Mouse (Mus musculus) gastrocnemius, adult 8-10 months (tissue): ENCODE measurements around the gene Aff3. TPM values are rescaled to one million over a fixed set of nuclear protein-coding genes. Genes with fewer than 3 reads are reported as not detected.

Source experiments
- DNase-seq, 2 experiments: peaks; one replicate each; pipeline ENCODE4 v3.0.0; 2022; ENCODE audit warnings: low spot score in 2 of 2
- total RNA-seq, 4 experiments: library from RNA; stranded (reverse); gene quantifications; 2 replicates each; pipeline ENCODE4 v1.2.4; 2022

The Aff3 gene
- total RNA-seq, 4 experiments from 2014 or later = 1.0 to 6.1 (median 1.3) TPM

DNA sequence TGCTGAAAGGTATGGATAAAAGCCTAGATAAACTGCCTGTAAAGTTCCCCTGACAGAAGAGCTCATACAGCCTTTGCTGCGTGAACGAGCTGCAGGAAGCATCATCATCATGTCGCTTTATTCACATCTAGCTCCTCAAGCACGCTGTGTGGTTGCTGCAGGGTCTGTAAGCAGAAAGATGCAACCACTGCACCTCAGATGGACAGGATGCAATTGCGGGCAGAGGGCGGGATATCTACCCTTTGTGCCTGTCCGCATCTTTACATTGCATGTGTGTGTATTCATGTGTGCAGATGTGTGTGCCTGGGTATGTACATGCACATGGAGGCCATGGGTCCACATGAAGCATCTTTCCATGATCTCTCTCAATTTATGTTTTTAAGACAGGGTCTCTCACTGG, 373.9 kb downstream of the Aff3 start:
- no peak for DNase-seq

DNA sequence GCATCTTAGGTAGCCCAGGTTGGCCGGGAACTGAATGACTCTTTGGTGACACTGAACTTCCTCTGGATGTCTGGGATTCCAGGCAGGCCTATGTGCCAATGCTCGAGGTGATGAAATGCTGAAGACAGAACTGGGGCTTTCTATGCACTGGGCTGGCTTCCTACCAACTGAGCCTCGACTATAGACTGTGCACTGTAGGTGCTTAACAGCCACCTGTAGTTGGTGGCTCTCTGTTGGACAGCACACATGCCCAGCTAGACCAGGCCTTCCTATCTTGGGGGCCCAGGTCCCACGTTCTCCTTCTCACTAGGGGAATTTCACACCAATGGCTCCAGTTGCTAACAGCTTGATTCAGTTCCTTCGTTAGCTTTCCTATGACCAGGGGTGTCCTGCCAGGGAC, 374.9 kb downstream of the Aff3 start:
- no peak for DNase-seq

DNA sequence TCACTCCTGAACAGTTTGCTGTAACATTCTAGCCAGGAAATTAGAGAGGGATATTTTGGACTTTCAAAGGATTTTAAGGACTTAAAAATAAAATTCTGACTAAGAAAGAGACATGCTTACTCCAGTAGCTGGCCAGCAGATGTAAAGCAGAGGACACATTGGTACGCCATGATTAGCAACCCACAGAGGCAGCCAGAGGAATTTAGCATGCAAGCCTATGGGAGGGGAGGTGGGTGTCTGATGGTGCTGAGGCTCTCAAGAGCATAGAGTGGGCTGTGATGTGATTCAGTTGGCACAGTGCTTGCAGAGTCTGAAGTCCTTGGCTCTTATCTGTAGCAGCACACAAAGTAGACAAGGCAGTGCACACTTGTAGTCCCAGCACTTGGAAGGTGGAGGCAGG, 376.0 kb downstream of the Aff3 start:
- no peak for DNase-seq

DNA sequence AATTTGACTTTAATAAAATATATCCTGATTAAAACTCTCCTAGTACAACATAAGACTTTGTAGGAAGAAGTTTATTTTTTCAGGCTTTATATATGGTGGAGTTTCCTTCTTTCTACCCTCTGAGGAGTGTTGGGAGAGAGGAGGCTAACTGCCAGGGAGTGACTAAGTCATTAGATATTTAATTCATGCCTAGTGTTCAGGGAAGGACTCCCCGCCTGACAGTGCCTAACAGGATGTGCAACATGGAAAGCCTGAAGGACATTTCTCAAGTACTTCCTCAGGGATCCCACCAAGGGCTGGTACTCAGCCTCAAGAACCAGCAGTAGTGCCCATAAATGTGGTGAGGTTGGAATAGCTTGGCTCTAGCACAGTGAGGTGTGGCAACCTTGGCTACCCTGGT, 378.2 kb downstream of the Aff3 start:
- DNase-seq = no peak

DNA sequence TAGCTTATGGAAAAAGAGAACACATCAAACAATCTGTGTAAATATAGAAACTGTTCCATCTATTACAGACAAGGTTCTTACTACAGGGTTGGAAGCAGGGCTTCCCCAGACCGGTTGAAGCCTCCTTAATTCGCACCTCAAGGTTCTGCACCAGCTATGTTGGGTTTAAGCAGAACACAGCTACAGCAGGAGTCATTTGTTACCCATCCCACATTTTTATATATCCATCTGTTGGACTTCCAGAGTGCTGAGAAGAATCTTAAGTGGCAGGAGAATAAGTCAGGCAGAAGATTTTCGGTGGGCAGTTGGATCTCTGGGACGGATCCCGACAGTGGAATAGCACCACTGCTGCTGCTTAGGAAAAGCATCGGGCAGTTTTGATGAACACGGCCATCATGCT, 384.2 kb downstream of the Aff3 start:
- DNase-seq = no peak

DNA sequence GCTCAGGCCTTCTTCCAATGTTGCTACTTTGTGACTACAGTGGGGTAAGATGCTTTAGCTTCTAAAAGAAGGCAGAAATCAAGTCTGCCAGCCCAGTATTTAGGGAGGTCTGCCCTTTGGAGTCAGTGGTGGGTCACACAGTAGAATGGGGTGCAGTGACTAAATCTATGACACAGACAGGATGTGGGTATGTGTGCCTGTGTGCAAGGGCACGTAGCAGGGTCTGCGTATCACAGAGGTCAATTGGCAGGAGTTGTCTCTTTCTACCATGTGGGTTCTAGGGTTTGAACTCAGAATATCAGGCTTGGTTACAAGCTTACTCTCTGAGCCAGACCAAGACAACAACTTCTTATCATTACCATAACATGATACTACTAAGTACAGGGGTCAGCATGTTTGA, 393.4 kb downstream of the Aff3 start:
- DNase-seq = no peak

DNA sequence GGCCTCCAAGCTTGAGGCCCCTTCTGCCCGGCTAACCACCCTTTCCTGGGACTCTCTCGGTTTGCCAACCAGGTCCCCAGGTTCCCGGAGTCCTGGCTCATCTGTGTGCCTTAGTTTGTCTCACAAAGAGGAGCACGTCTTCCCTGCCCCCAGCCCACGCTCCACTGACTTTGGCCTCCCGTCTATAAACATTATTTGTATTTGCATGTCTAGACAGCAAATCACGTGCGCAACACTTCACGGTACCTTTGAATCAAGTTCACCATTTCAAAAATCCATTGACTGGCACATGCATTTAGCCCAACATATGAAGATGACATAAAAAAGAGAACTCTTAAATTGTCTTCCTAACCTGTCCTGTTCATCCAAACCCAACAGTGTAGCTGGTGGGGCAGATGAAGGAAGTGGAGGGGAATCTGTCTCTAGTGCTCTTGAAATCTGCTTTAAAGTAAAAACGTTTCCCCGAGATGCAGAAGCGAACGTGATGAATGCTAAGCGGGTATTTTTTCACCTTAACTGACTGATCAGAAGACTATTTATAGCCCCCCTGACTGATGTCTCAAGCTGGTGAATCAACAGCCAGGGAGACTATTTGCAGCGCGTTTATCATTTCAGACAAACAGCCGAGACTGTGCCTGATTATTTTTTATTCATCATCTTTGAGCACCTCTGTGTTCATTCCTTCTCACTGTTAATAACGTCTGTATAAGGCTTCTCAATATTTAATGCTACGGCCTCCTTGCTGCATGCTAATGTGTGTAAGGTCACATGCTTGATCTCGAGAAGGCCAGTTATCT, 396.3 kb downstream of the Aff3 start:
- no peak for DNase-seq

DNA sequence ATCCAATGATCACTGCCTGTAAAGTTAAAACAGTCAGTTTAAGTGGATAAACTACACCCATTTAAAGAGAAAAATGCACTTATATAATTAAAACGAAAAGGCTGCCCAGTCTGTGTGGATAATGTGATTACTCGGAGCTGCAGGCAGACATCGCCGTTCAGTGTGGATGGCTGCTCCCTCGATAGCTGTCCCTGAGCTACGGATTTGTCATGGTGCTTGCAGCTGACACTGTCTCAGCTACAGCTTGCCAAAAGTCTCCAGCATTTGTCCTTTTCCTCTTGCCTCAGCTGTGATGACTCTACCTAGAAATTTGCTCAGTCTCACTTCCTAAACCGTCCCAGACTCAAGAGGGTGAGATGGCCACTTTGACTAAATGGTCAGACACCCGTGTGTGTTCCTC, 401.5 kb downstream of the Aff3 start:
- no peak for DNase-seq

DNA sequence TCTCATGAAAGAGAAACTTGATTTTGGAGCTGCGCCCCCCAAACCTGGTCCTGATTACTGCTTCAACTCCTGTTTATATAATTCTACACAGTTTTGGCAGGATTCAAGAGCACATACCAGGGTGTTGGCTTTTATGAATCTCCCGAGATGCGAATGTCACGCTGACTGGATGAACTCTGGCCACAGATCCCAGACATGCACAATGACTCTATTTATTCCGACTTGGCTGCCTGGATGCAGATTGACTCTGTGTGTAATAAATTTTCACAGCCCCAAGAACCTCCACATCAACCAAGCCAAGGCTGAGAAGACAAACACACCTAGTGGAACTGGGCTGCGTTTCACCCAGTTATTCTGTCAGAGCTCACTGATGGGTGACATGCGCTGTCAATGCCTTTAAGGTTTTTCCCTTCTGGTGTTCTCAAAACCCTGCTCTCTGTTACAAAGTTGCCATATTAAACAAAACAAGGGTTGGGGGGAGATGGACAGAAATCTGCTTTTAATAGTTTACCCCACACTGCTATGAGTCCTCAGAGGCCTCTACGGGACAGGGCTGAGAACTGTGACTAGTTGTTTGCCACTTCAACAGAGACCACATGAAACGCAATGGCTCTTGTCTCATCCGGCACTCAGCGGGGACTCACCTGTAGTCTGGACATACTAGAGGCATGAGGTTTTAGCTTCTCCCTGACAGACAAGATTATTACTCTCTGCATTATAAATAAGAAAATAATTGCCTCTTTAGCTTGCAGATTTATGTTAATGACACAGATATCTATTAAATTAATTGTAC, 402.2 kb downstream of the Aff3 start:
- peak; percentile 41 to 59 for DNase-seq

DNA sequence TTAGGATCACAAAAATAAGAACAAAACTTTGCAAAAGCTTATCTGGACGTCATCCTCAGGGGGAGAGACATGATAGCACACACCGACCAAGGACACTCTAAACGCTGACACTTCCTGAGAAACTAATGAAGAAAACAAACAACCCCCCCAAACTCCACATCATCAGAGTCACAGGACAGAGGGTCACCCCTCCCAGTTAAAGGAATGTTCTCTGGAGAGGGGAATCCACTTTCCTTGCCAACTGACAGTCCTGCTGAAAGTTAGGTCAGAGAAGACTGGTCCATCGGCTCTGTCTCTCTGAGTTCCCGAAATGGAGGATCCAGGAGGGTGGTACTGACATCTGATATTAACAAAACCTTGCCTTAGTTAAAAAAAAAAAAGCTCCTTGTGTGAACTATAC, 403.7 kb downstream of the Aff3 start:
- DNase-seq = no peak

DNA sequence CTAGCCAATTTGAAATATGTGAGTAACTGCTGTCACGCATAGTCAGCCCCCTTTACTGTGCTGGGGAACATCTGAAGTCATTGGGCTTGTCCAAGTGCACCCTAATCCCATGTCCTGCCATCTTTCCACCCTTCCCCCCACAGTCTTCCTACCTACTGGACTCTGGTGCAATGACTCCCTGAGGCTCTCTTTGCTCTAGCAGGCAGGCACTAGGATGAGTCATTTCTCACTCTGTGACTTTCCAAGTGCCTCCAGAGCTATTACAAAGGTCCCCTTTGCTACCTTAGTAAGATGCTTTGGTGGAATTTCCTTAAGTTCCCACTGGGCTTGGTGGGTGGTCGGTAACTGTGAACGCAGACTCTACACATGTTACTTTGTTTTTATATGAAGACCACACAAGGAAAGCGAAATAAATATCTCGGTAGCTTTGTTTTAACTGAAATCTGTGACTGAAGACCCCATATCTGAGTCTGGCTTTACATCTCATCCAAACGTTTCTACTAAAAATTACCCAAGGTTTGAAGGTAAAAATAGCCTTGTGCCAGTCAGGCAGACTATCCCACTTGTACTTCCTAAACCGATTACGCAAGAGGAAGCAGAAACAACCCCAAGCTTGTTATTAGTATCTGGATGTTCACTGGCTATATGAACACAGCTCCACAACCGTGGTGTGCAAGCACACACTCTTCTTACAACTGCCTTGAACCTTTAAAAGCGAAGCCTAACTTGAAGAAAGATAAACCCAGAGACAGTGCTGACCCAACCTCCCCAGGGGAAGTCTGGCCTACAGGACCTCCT, 405.0 kb downstream of the Aff3 start:
- no peak for DNase-seq

DNA sequence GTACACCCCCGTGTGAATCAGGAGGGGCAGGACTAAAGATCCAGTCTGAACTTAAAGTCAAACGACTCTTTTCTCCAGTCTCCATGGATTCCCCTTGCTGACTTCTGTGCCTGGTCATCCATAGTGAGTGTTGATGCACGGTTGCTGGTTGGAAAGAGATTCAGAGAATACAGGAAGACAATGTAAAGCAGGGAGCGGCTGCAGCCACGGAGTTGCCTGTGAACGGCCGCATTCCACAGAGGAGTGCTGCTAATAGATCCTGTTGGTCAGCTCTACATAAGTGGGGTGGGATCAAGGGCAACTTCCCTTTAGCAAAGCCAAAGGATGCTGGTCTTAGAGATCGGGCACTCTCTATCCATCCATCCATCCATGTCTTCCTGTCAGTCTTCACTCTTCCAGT, 410.3 kb downstream of the Aff3 start:
- DNase-seq = no peak

DNA sequence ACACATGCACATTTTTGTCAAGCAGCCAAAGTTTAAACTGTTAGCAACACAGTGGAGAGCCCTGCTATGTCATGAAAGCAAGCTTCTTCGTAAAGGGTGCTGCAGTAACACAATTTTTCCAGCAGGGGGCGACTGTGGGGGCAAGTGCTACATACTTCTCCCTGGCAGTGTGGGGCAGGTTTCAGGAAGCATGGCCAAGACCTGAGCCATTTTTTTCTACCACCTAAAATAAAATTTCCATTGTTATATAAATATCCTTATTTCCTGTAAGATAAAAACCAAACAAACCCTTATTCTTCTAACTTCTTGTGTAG, 412.0 kb downstream of the Aff3 start:
- peak in 1 of 2 experiments; percentile 19 for DNase-seq

DNA sequence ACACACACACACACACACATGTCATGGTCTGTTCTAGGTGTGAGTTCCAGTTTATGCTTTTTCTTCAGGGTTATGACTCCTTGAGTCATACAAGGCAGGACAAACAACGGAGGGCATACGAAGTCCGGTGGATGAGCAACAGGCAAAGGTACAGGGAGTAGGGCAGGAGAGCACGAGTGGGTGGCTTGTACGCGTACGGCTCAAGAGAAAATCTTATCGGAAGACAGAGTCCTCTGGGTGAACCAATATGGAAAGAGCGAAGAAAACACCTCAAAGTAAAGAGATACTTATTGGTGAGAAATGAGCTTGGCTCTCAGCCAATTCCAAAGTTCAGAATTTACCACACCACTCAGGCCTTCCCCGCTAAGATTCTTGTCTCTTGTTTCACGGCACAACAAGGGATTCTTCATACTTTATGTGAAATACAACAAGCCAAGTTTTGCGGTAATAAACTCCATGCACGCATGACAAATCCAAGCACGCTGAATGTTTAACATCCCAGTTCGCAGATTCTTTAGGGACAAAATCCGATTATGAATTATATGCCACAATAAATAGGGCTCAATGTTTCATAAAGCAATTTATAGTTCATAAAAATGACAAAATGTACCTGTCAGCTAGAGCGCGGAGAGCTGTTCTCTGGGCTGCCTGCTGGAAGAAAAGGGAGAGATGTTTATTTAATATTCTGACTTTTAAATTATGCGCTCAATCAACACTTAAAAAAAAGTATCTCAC, 412.6 kb downstream of the Aff3 start:
- no peak for DNase-seq

DNA sequence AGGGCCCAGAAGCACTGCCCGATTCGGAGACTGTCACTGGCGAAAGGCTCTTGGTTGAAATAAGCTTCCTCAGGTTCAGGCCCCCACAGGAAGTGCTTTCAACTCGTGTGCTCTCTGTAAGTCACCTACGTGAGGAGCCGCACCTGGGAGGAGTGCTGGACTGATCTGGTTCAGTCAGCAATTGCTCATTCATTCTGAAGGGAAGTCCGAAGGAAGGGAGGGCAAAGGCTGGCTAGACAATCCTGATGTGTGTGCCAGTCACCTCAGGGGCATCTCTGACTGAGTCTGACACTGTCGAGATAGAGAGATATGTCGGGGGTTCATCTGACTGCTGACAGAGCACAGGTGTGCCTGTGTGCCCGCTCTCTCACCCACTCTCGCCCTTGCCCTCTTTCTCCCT, 413.3 kb downstream of the Aff3 start:
- no peak for DNase-seq

DNA sequence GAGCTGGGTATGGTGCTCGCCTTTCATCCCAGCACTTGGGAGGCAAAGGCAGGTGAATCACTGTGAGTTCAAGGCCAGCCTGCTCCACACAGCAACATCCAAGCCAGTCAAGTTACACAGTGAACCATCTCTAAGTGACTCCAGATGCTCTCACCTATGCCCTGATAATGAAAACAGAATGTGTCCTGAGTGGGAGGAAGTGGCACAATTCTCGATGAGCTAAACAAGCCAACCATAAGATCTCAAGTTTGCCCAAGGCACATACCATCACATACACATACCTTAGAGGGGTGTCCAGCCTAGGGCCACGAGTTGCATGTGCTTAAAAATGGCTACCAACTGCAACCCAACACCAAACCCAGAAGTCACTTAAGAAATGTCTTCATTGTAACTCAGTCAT, 414.5 kb downstream of the Aff3 start:
- no peak for DNase-seq

DNA sequence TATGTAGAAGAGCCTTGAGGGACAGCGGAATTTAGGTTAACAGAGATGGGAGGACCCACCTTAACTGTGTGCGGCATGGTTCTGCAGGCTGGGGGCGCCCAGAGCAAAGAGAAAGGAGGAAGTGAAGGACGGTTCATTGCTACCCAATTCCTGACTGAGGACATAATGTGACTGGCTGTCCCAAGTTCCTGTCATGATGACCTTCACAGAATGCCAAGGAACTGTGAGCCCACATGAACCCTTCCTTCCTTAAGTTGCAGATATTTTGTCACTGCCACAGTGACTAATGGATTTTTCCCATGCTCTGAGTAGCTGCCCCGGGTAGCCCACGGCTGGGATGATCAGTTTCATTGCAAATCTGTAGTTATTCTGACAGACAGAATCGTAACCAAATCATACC, 415.2 kb downstream of the Aff3 start:
- no peak for DNase-seq

DNA sequence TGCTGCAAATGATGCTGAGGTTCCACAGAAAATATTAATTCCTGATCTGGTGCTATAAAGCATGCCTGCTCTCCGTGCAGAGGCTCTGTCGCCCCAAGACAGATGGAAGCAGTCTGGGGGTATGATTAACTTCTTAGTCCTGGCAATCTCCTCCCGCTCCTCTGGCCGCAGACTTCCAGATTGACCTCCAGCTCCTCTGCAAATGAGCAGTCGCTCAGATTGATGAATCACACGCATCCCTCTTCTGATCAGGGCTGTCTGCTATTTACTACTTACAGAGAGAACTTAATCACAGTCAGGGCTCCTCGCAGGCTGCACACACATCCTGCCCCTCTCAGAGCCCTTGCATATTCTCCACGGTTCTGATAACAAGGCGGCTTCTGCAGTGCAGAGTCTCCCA, 416.7 kb downstream of the Aff3 start:
- DNase-seq = no peak

DNA sequence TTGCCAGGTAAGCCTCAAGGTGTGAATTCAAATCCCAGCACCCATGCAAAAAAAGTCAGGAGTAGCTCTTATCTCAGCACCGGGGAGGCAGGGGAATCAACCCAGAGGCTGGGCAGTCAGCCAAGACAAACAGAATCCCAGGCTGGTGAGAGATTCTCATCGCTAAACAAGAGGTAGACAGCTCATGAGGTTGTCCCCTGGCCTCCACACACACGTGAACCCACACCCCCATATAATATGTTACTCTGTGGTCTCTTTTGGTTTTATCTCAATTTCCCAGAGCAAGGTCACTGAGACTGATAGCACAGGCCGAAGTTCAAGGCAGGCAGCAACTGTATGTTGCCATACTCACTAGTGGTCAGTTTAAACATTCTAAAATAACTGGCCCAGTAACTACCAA, 422.2 kb downstream of the Aff3 start:
- DNase-seq = peak in 1 of 2 experiments; percentile 27

DNA sequence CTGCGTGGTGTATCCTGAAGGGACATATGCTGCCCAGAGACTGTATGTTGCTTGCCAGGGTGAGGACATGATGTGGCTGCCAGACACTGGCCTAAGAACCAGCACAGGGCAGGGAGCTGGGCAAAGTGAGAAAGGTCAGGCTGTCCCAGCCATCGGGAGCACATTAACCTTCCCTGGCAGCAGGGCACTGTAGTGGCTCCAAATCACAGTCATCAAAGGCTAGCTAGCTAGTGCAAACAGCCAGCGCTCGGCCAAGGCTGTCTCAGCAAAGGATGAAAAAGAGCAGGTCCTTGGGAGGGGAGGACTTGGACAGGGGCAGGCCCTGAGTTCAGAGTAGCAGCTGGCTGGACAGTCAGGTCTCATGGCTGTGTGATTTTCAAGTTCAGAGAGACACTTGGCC, 423.0 kb downstream of the Aff3 start:
- peak; percentile 78 to 92 for DNase-seq

DNA sequence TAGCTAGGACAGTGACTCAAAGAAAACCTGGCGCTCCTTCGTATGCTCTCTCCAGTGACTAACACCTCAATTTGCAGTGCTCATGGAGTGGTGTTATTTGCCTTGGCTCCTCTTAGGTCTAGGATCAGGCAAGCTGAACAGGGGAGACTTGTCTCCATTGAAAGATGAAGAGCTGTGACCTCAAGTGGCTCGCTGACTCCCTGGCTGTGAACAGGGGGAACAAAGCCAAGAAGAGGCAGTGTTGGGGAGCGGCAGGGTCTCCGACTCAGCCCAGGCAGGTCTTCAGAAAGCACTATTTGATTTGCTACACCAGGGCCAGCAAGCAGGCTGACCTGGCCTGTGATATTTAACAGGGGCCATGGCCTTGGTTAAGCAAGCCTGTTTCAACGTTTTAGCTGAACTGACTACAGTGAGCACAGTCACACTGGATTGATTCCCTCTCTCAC, 423.5 kb downstream of the Aff3 start:
- DNase-seq = peak; percentile 36 to 62
